Mouse (Mus musculus) central nervous system, embryonic 11.5 days (tissue): ENCODE measurements around the gene Trnp1. TPM values are rescaled to one million over a fixed set of nuclear protein-coding genes. Genes with fewer than 3 reads are reported as not detected.

Experiments used
- polyA plus RNA-seq: library from polyadenylated mRNA; depleted of rRNA; stranded (reverse); fragments of >200 nt; gene quantifications from 2 replicates; pipeline ENCODE4 v1.2.3, GENCODE M21; 2012; rRNA removed

Gene Trnp1
- polyA plus RNA-seq: 1.3 and 1.6 TPM in 2 replicates

GRCm38 (mm10) chr4:133498160-133498724 is at the start of gene Trnp1:
Gene Trnp1, minus strand, starts transcription at chr4:133498550.

GRCm38 (mm10) chr4:133545272-133546231 is 47.2 kb upstream of the Trnp1 start, which contains the start of gene Nudc:
Gene Nudc, minus strand, starts transcription at chr4:133545996.

DNA sequence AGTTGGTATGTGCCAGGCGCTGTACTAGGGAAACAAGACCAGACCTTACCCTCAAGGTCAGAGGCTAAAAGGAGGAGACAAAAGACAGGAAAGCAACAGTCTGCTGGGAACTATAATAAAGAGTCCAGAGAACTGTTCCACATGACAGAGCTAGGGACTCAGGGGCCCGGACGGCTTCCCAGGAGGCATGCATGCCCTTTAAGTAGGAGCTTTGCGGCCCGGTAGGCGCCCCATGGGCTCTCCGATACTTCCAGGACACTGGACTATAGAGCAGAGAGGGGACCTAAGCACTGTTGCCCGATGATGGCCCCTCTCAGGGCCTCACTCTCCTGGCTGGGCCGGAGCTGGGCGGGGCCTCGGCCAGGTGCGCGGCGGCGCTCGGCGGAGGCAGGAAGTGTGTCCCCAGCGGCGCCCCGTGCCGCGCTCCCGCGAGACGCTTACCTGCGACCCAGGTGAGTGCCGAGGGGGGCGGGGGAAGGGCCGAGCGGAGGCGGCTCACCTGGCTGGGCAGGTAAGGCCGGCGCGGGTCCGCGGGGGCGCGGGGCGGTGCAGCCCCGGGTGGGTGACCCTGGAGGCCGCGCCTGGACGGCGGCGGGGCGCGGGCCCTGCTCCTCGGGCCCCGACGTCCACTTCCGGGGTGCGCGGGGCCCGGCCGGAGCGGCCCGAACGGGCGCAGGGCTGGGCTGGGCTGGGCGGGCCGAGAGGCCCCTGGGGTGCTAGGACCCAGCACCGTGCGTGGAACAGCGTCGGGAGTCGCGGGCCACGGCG is 20.4 kb upstream of the Trnp1 start, which contains the start of gene Kdf1:
Gene Kdf1, plus strand, starts transcription at position 363 of the 768 bp plus-strand sequence.

DNA sequence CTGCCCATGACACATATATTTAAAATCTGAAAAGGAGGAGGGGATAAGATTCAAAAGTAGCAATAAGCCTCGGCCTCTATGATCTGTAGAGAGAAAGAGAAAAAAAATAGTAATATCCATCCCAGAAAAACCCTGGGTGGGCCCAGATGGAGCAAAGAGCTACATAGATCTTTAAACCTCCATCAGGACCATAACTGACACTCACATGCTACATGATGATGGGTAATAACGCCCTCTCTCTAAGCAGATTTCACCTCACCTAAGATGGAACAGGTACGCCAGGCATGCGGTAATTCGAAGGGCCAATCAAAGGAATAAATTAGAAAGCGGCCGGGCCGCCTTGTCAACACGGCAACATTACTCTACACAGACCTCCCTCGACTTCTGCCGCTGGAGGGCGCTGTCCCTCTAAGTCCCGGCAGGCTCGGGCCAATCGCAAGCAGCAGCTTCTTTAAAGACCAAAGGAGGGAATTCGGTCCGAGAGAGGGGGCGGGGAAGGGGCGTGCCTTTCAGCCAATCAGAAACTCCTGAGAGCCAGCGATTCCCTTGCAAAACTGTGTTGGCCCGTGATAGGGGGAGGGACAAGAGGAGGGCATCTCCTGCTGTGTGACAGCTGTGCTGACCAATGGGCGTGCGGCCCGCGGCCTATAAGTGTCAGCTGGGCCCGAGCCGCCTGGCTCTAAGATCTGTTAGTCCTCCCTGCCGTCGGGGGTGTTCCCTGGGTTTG is 18.7 kb downstream of the Trnp1 start, which contains the start of gene Tent5b:
Gene Tent5b, plus strand, starts transcription at position 675 of the 727 bp plus-strand sequence.

Other genes starting within 250 kb of the Trnp1 start
- gene Sytl1, start 235.4 kb downstream of the Trnp1 start, polyA plus RNA-seq: 1.3 and 1.4 TPM in 2 replicates
- gene Tmem222, start 220.8 kb downstream of the Trnp1 start, polyA plus RNA-seq: 69.7 and 91.3 TPM in 2 replicates
- gene Wdtc1, start 145.1 kb downstream of the Trnp1 start, polyA plus RNA-seq: 24.7 and 27.9 TPM in 2 replicates
- 22.0 and 22.8 TPM in 2 replicates for gene Slc9a1, start 128.8 kb downstream of the Trnp1 start, polyA plus RNA-seq
- 0.19 and 0.42 TPM in 2 replicates for gene Tent5b, start 18.4 kb downstream of the Trnp1 start, polyA plus RNA-seq
- gene Kdf1, start 20.4 kb upstream of the Trnp1 start, polyA plus RNA-seq: 0.53 and 0.96 TPM in 2 replicates
- 277 and 611 TPM in 2 replicates for gene Nudc, start 47.4 kb upstream of the Trnp1 start, polyA plus RNA-seq
- 0.14 TPM in 2 replicates for gene Nr0b2, start 54.8 kb upstream of the Trnp1 start, polyA plus RNA-seq
- 9.0 and 20.6 TPM in 2 replicates for gene Gpatch3, start 76.2 kb upstream of the Trnp1 start, polyA plus RNA-seq
- gene Gpn2, start 85.8 kb upstream of the Trnp1 start, polyA plus RNA-seq: 35.2 and 59.0 TPM in 2 replicates
- gene Sfn, start 103.6 kb upstream of the Trnp1 start, polyA plus RNA-seq: 8.4 and 8.6 TPM in 2 replicates
- gene Zdhhc18, start 151.6 kb upstream of the Trnp1 start, polyA plus RNA-seq: 18.2 and 28.3 TPM in 2 replicates
- 10.9 and 18.7 TPM in 2 replicates for gene Pigv, start 174.1 kb upstream of the Trnp1 start, polyA plus RNA-seq